Mouse (Mus musculus): ENCODE results near the gene Sumo3. TPM values are rescaled to one million over a fixed set of nuclear protein-coding genes. Genes with fewer than 3 reads are reported as not detected.

Sumo3 gene
- polyA plus RNA-seq, 1 experiment from 2014 or later: 111 TPM

DNA sequence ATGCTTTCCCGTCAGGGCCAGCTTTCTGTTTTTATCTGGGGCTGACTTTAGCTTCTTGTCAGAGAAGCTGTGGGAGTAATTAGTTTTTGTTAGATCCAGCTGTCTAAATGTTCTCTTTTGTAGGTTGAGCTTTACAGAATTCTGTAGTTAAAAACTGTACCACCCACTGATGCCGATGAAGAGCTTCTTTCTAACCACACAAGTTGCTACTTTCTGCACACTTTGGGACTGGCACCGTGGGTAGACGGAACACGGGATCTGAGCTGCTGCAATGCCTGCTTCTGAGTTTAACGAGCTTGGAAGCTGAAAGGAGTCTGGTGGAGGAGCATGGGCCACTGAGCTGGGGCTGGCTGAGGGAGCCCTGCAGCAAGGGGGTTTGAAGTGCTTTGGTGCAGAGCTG is 14.4 kb upstream of the Sumo3 start:
- ATAC-seq (no peak), DNase-seq (no peak)
- Histone ChIP-seq H3K36me3 (replicated peaks; ENCODE audit: insufficient read depth, low read length) (peaks cover 71% of the 10 kb centered on the region), H3K4me1 (ENCODE audit: insufficient read depth) (peaks cover 39% of the 10 kb centered on the region), H3K27ac (ENCODE audit: low read depth) (no peak overlapping the region), H3K9ac (replicated peaks) (no peak overlapping the region), H3K4me2 (ENCODE audit: low read depth, low read length) (no peak overlapping the region), H3K4me3 (ENCODE audit: low read depth, low read length) (no peak overlapping the region), H3K27me3 (ENCODE audit: insufficient read depth, low read length) (no peaks in the 10 kb centered on the region), H3K9me3 (ENCODE audit: low read length) (no peaks in the 10 kb centered on the region)
- TF ChIP-seq EP300 (IDR thresholded peaks at IDR 0.05; ENCODE audit: low read depth) (no peak), CTCF (IDR thresholded peaks at IDR 0.05; ENCODE audit: low read depth) (no peak)
- 83% methylated on average over 6 of the region's 6 CpGs for WGBS (ENCODE audit: insufficient replicate concordance)

DNA sequence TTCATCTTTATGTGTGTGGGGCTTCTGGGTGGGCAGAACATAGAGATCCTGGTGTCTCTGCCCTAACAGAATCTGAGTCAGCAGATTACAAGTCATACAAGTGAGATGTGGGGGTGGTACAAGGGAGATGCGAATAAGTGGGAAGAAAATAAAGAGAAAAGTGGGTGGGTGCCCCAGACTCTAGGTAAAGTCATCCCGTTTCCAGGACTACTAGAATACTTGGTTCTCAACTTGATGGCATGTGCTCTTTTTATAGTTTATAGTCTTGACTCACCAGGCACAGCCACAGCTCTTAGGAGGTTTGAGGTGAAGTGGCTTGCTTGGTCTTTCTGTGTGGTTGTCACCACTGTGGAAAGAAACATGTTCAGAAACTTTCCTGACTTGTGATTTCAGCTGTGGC is 9.8 kb upstream of the Sumo3 start:
- 82% methylated on average over 2 of the region's 2 CpGs for WGBS (ENCODE audit: insufficient replicate concordance)
- Histone ChIP-seq H3K9me3 (ENCODE audit: low read length) (no peaks in the 10 kb centered on the region), H3K4me1 (ENCODE audit: insufficient read depth) (no peaks in the 10 kb centered on the region), H3K36me3 (replicated peaks; ENCODE audit: insufficient read depth, low read length) (peaks cover 74% of the 10 kb centered on the region), H3K27ac (ENCODE audit: low read depth) (no peak overlapping the region), H3K4me3 (ENCODE audit: low read depth, low read length) (no peak overlapping the region), H3K9ac (replicated peaks) (no peak overlapping the region), H3K27me3 (ENCODE audit: insufficient read depth, low read length) (no peaks in the 10 kb centered on the region), H3K4me2 (ENCODE audit: low read depth, low read length) (no peak overlapping the region)
- DNase-seq: no peak
- TF ChIP-seq EP300 (IDR thresholded peaks at IDR 0.05; ENCODE audit: low read depth): no peak
- no peak for TF ChIP-seq CTCF (IDR thresholded peaks at IDR 0.05; ENCODE audit: low read depth)
- no peak for ATAC-seq

DNA sequence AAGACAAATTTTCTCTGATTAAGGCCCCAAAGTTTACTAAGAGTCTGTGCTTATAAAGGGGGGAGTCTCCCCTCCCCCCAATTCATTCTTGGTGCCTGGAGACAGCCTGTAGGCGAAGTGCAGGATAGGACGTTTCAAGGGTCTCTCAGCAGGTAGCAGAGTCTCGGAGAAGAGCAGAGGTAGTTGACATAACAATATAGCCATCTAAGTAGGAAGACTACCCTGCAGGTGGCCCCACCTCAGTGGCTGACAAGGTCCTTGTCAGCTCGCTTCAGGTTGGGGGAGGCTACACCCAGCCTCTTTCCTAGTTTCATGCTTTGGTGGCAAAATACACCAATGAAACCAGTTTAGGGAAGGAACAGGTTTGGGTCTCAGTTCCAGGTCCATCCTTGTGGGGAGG is 2.9 kb upstream of the Sumo3 start:
- no peak overlapping the region for H3K27ac ChIP-seq (ENCODE audit: low read depth)
- no peak overlapping the region for H3K4me3 ChIP-seq (ENCODE audit: low read depth, low read length)
- no peaks in the 10 kb centered on the region for H3K27me3 ChIP-seq (ENCODE audit: insufficient read depth, low read length)
- no peaks in the 10 kb centered on the region for H3K9me3 ChIP-seq (ENCODE audit: low read length)
- DNase-seq: no peak
- H3K4me2 ChIP-seq (ENCODE audit: low read depth, low read length): no peak overlapping the region
- peaks cover 20% of the 10 kb centered on the region for H3K4me1 ChIP-seq (ENCODE audit: insufficient read depth)
- no peak for ATAC-seq
- WGBS (ENCODE audit: insufficient replicate concordance): 67% methylated on average over 4 of the region's 4 CpGs
- H3K36me3 ChIP-seq (replicated peaks; ENCODE audit: insufficient read depth, low read length): peaks cover 10% of the 10 kb centered on the region
- no peak overlapping the region for H3K9ac ChIP-seq (replicated peaks)
- TF ChIP-seq CTCF (IDR thresholded peaks at IDR 0.05; ENCODE audit: low read depth): no peak
- TF ChIP-seq EP300 (IDR thresholded peaks at IDR 0.05; ENCODE audit: low read depth): no peak

DNA sequence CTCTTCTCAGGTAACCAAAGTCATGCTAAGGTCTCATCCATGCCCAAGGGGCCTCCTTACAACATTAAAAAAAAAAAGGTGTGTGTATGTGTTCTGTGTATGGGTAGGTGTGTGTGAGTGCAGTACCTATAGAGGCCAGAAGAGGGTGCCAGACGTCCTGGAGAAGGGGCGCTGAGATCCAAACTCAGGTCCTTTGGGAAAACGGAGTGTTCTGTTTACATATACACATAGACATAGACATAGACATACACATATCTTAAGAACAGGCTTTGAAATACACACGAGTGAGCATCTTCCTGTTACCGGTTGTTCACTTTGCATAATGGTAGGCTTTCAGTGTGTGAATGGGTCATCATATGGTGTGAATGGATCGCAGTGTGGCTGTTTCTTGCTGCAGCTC is 1.8 kb upstream of the Sumo3 start:
- ATAC-seq (no peak), DNase-seq (no peak)
- Histone ChIP-seq H3K9ac (replicated peaks) (no peak overlapping the region), H3K9me3 (ENCODE audit: low read length) (no peaks in the 10 kb centered on the region), H3K4me1 (ENCODE audit: insufficient read depth) (peaks cover 24% of the 10 kb centered on the region), H3K4me3 (ENCODE audit: low read depth, low read length) (no peak overlapping the region), H3K36me3 (replicated peaks; ENCODE audit: insufficient read depth, low read length) (no peaks in the 10 kb centered on the region; the same call in 1 of the 2 replicates), H3K27ac (ENCODE audit: low read depth) (no peak overlapping the region), H3K4me2 (ENCODE audit: low read depth, low read length) (no peak overlapping the region), H3K27me3 (ENCODE audit: insufficient read depth, low read length) (no peaks in the 10 kb centered on the region)
- WGBS (ENCODE audit: insufficient replicate concordance): 93% methylated on average over 6 of the region's 6 CpGs
- TF ChIP-seq EP300 (IDR thresholded peaks at IDR 0.05; ENCODE audit: low read depth): no peak
- peak; percentile 62 for TF ChIP-seq CTCF (IDR thresholded peaks at IDR 0.05; ENCODE audit: low read depth)

DNA sequence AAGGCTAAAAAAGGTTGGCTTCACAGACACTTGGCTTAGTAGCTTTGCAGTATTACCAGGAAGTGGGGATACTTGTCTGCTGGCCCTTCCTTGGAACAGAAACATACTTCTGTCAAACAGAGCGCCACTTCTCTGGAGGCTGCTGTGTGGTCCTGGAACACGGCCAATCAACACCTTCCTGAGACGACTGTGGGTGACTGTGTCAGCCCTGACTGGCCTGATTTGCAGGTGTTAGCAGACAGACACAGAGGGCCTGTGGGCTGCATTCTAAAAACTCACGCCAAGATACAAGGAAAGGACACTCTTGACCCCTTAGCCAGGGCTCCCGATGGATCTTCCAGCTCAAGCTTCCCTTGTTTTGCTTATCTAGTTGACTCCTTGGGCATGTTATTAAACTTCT is 939 bp upstream of the Sumo3 start:
- 69% methylated on average over 5 of the region's 5 CpGs for whole genome bisulfite sequencing (ENCODE audit: insufficient replicate concordance)
- Histone ChIP-seq H3K4me1 (ENCODE audit: insufficient read depth) (peaks cover 27% of the 10 kb centered on the region), H3K27me3 (ENCODE audit: insufficient read depth, low read length) (no peaks in the 10 kb centered on the region), H3K27ac (ENCODE audit: low read depth) (peak overlapping the region; percentile 97), H3K4me2 (ENCODE audit: low read depth, low read length) (no peak overlapping the region), H3K9ac (replicated peaks) (no peak overlapping the region), H3K4me3 (ENCODE audit: low read depth, low read length) (no peak overlapping the region), H3K36me3 (replicated peaks; ENCODE audit: insufficient read depth, low read length) (no peaks in the 10 kb centered on the region; the same call in 1 of the 2 replicates), H3K9me3 (ENCODE audit: low read length) (no peaks in the 10 kb centered on the region)
- ATAC-seq (no peak), DNase-seq (no peak)
- TF ChIP-seq EP300 (IDR thresholded peaks at IDR 0.05; ENCODE audit: low read depth) (no peak), CTCF (IDR thresholded peaks at IDR 0.05; ENCODE audit: low read depth) (no peak)

DNA sequence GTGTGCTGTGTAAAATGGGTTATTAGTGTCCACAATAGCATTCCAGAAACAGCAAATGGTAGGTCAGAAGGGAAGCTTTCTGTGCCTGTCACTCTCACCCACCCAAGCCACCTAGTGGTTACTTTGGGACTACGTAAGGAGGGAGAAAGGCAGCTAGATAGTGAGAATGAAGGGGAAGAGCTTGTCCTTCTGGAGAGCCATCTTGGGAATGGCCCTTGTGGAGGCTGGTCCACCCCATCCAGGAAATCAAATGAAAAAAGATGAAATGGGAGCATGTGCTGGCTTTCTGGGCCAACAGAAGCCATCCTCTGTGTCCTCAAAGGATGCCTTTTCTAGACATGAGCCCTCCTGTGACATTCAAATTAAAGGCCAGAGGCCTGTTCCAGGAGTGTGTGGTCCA is 529 bp upstream of the Sumo3 start:
- Histone ChIP-seq H3K36me3 (replicated peaks; ENCODE audit: insufficient read depth, low read length) (peaks cover 1% of the 10 kb centered on the region), H3K27me3 (ENCODE audit: insufficient read depth, low read length) (no peaks in the 10 kb centered on the region), H3K9me3 (ENCODE audit: low read length) (no peaks in the 10 kb centered on the region), H3K4me2 (ENCODE audit: low read depth, low read length) (peak overlapping the region; percentile 82), H3K4me3 (ENCODE audit: low read depth, low read length) (peak overlapping the region; percentile 66), H3K9ac (replicated peaks) (peak overlapping the region; percentile 78), H3K27ac (ENCODE audit: low read depth) (peak overlapping the region; percentile 97), H3K4me1 (ENCODE audit: insufficient read depth) (peaks cover 29% of the 10 kb centered on the region)
- 24% methylated on average over 1 of the region's 1 CpGs for WGBS (ENCODE audit: insufficient replicate concordance)
- DNase-seq (peak; percentile 53), ATAC-seq (peak; percentile 16; the same call in 1 of the 2 replicates)
- no peak for TF ChIP-seq EP300 (IDR thresholded peaks at IDR 0.05; ENCODE audit: low read depth)
- TF ChIP-seq CTCF (IDR thresholded peaks at IDR 0.05; ENCODE audit: low read depth): peak; percentile 86

DNA sequence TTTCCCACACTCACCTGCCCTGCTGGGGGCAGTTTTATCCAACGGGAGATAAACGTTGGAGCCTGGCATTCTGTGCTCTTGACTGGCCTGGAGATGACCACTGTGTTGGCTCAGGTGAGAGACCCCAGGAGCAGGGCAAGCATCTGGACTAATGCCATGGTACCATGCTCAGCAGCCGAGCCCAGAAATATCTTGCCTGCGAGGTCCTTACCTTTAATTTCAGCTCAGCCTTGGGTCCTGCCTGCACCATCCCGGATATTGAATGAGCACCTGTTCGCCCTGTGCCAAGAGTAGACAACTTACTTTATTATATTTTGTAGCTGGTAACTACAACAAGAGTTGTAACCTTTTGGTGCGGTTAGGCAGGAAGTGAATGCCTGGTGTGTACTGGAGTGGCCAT is 958 bp downstream of the Sumo3 start:
- H3K4me2 ChIP-seq (ENCODE audit: low read depth, low read length): peak overlapping the region; percentile 82
- H3K36me3 ChIP-seq (replicated peaks; ENCODE audit: insufficient read depth, low read length): peaks cover 16% of the 10 kb centered on the region
- no peaks in the 10 kb centered on the region for H3K9me3 ChIP-seq (ENCODE audit: low read length)
- peak overlapping the region; percentile 66 for H3K4me3 ChIP-seq (ENCODE audit: low read depth, low read length)
- H3K27ac ChIP-seq (ENCODE audit: low read depth): peak overlapping the region; percentile 97
- ATAC-seq (no peak), DNase-seq (no peak)
- peaks cover 35% of the 10 kb centered on the region for H3K4me1 ChIP-seq (ENCODE audit: insufficient read depth)
- peak overlapping the region; percentile 78 for H3K9ac ChIP-seq (replicated peaks)
- H3K27me3 ChIP-seq (ENCODE audit: insufficient read depth, low read length): no peaks in the 10 kb centered on the region
- TF ChIP-seq EP300 (IDR thresholded peaks at IDR 0.05; ENCODE audit: low read depth) (no peak), CTCF (IDR thresholded peaks at IDR 0.05; ENCODE audit: low read depth) (no peak; the same call in 1 of the 2 replicates)
- 17% methylated on average over 7 of the region's 7 CpGs for WGBS (ENCODE audit: insufficient replicate concordance)
